Mouse (Mus musculus) right cerebral cortex, postnatal 10 days (tissue): ENCODE measurements at regions not wholly inside any gene's neighbourhood (a gene's known extent, or its start where the extent isn't known, plus 50 kb on each side); places are given as distances from the start of the nearest gene placed in this dataset.

Source experiments
- DNase-seq, 2 experiments: peaks; one replicate each; pipeline ENCODE4 v3.0.0; 2021; ENCODE audit warnings: low spot score in 2 of 2

DNA sequence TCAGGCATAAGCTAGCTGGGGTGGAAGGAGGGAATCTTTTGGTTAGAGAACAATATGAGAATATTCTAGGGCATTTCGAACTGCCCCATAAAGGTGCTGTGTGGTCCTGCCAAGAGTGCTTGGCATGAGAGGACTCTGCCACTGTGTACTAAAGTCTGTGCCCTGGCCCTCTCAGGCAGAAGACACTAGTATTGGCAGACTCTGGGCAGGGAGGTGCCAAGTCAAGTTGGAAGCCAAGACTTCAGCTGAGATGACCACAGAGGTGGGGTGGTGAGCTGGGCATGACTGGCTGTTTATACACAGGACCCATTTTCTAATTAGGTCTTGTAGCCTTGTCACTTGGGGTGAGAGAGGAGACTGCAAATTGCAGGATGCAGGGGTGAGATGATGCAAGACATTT lies 104.4 kb upstream of the Glra1 start:
- no peak for DNase-seq

- DNase-seq = peak; percentile 28 to 35
Measured at GRCm38 (mm10) chr11:55707467-55707866, 99.5 kb upstream of the Glra1 start.

- DNase-seq = no peak
Measured at GRCm38 (mm10) chr11:55701921-55702320, 93.9 kb upstream of the Glra1 start.

GRCm38 (mm10) chr11:55685031-55685519 lies 77.1 kb upstream of the Glra1 start:
- no peak for DNase-seq

GRCm38 (mm10) chr11:55682351-55682961 lies 74.5 kb upstream of the Glra1 start:
- no peak for DNase-seq

DNA sequence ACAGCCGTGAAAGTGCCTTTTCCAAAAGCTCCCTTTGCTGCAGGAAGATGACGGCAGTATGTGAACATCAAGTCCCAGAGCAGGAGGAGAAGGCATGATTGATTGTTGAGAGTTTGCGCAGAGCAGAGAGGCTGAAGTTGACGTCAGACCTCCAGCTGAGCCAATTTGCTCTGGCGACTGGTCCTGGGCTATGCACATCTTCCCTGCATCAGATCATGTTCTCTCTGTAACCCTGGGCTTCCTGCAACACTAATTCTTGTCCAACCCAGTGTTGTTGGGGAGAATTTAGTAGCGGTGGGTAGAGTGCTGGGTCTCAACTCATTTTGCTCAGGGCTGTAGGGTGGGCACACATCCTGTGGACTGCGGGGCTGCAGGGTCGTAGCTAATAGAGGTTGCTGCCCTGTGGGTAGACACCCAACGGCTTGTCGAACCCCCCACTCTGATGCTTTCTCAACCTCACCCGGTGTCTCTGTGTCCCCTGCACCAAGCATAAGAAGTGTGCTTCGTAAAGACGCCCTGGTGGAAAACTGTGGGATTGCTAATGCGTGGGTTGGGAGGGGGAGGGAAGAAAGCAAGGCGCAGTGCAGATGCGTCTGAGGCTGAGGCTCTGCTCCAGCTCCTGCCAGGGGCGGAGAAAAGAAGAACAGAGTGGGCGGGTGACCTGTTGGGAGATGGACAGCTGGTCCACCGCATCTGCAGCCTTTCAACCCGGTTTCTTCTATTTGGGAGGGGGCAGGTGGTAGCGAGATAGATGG lies 73.4 kb upstream of the Glra1 start:
- no peak for DNase-seq

DNA sequence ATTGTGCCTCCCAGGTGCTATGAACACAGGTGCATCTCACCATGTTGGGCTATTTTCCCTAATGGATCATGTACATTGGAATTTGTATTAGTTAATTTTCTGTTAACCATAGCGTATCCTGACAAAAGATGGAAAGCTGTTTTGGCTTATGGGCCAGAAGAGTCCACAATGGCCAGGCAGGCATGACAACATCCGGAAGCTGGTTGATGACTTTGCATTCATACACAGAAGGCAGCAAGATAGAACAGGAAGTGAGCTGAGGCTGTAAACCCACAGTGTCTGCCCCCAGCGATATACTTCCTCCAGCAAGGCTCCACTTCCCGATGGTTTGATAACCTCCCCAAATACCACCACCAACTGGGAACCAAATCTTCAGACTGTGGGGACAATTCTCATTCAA lies 55.1 kb upstream of the Glra1 start:
- no peak for DNase-seq

- no peak for DNase-seq
Measured at GRCm38 (mm10) chr11:55662283-55662682, 54.3 kb upstream of the Glra1 start.
